Mouse (Mus musculus) layer of hippocampus, postnatal 25 days (tissue): ENCODE data around the gene Asb16. TPM values are rescaled to one million over a fixed set of nuclear protein-coding genes. Genes with fewer than 3 reads are reported as not detected.

Source experiments
- DNase-seq, 2 experiments: peaks; one replicate each; pipeline ENCODE4 v3.0.0; 2022; ENCODE audit warnings: mixed read lengths in 2 of 2, low spot score in 1 of 2; ENCODE audit errors: extremely low spot score in 1 of 2
- microRNA-seq, 2 experiments: library from miRNA; unstranded; fragments of <30 nt; microRNA quantifications; one replicate each; pipeline ENCODE4 v1.2.0; 2021
- total RNA-seq, 2 experiments: library from RNA; stranded (reverse); gene quantifications; 2 replicates each; pipeline ENCODE4 v1.2.3; 2021

Gene Asb16
- total RNA-seq, 2 experiments from 2014 or later = 0.70 to 1.1 TPM

GRCm38 (mm10) chr11:102327250-102327649 is 58.7 kb downstream of the Asb16 start:
- no peak for DNase-seq

GRCm38 (mm10) chr11:102327839-102328238 is 59.3 kb downstream of the Asb16 start:
- no peak for DNase-seq

Small RNA genes lying within 50 kb of the gene (microRNA-seq; reads per million reads assigned to microRNA genes)
- gene Mir8101 = 0.80 to 2.4 reads per million in 2 experiments

Other genes with a start within 250 kb of the Asb16 start
- 10 to 100 TPM; 80.5 to 82.4 TPM for gene Mpp3, start 240.3 kb upstream of the Asb16 start, total RNA-seq
- not detected for gene Cd300lg, start 227.2 kb upstream of the Asb16 start, total RNA-seq
- 100 to 1,000 TPM; 149 TPM for gene Mpp2, start 180.2 kb upstream of the Asb16 start, total RNA-seq
- gene Ppy, start 167.4 kb upstream of the Asb16 start, total RNA-seq = not detected
- not detected for gene Pyy, start 160.9 kb upstream of the Asb16 start, total RNA-seq
- gene Nags, start 123.2 kb upstream of the Asb16 start, total RNA-seq = not detected
- 10 to 100 TPM; 24.2 to 30.3 TPM for gene Tmem101, start 112.3 kb upstream of the Asb16 start, total RNA-seq
- 10 to 100 TPM; 62.0 to 62.7 TPM for gene Lsm12, start 83.4 kb upstream of the Asb16 start, total RNA-seq
- 10 to 100 TPM; 53.5 to 58.2 TPM for gene G6pc3, start 79.1 kb upstream of the Asb16 start, total RNA-seq
- 100 to 1,000 TPM; 218 to 242 TPM for gene Hdac5, start 38.6 kb upstream of the Asb16 start, total RNA-seq
- gene BC030867, start 19.9 kb upstream of the Asb16 start, total RNA-seq = 1 to 10 TPM; 1.3 to 1.5 TPM
- 10 to 100 TPM; 64.7 to 71.7 TPM for gene Tmub2, start 16.2 kb downstream of the Asb16 start, total RNA-seq
- 100 to 1,000 TPM; 166 to 174 TPM for gene Atxn7l3, start 27.9 kb downstream of the Asb16 start, total RNA-seq
- 100 to 1,000 TPM; 123 to 134 TPM for gene Ubtf, start 51.0 kb downstream of the Asb16 start, total RNA-seq
- under 1 TPM; 0.31 to 0.81 TPM for gene Slc4a1, start 97.5 kb downstream of the Asb16 start, total RNA-seq
- 100 to 1,000 TPM; 442 to 490 TPM for gene Rundc3a, start 124.7 kb downstream of the Asb16 start, total RNA-seq
- 10 to 100 TPM; 63.7 to 65.3 TPM for gene Slc25a39, start 139.2 kb downstream of the Asb16 start, total RNA-seq
- gene Grn, start 161.6 kb downstream of the Asb16 start, total RNA-seq = 10 to 100 TPM; 69.9 to 74.0 TPM
- 100 to 1,000 TPM in 1 of 2 experiments, 10 to 100 TPM in 1; 85.4 to 109 TPM for gene Fam171a2, start 178.9 kb downstream of the Asb16 start, total RNA-seq
- gene Itga2b, start 201.4 kb downstream of the Asb16 start, total RNA-seq = 1 to 10 TPM in 1 of 2 experiments, under 1 TPM in 1; 0.68 to 2.1 TPM